Mouse (Mus musculus) G1E (cell line): Measurements from ENCODE around the gene 1700020A23Rik.

ENCODE experiments used
- CTCF ChIP-seq: IDR thresholded peaks from 2 replicates; pipeline ENCODE4 v1.5.1; 2012; ENCODE audit warnings: low read depth, low read length, inconsistent platforms, mixed read lengths
- GATA1 ChIP-seq: IDR thresholded peaks from 2 replicates; pipeline ENCODE4 v1.6.1; 2012; ENCODE audit warnings: borderline replicate concordance, low read length, inconsistent platforms, mixed read lengths
- GATA2 ChIP-seq: IDR thresholded peaks from 2 replicates; pipeline ENCODE4 v1.6.1; 2012; ENCODE audit warnings: low read depth, low read length, inconsistent platforms, borderline replicate concordance
- POLR2AphosphoS5 ChIP-seq: IDR thresholded peaks from 2 replicates; pipeline ENCODE4 v1.6.1; 2012; ENCODE audit warnings: low read depth, low read length, inconsistent platforms; ENCODE audit not compliant: insufficient replicate concordance
- TAL1 ChIP-seq: conservative IDR thresholded peaks from 2 replicates; pipeline ENCODE4 v1.6.1; 2012; ENCODE audit warnings: low read depth, low read length, inconsistent platforms, mixed read lengths

DNA sequence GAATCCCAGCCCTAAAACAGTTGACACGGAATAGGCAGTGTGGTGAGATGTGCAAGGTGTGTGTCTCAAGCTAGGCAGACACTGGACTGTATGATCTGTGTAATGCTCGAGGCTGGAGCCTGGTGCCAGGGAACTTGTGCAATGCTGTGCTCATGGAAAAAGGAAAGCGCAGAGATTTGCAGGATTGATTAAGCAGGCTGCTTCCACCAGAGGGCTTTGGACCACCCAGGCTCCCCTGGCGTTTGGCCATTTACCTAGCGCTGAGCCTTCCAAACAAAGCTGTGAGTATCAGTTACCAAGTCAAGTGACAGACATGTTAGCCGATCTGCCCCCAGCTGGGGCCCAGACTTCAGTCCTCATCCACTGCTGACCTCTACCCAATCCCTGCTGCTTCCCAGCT, 3.1 kb downstream of the 1700020A23Rik start:
- no peak for TF ChIP-seq GATA1
- no peak for TF ChIP-seq CTCF
- no peak for TF ChIP-seq TAL1
- no peak for TF ChIP-seq POLR2AphosphoS5
- no peak for TF ChIP-seq GATA2
